Mouse (Mus musculus): Measurements from ENCODE around the gene Rrp9.

Gene Rrp9

DNA sequence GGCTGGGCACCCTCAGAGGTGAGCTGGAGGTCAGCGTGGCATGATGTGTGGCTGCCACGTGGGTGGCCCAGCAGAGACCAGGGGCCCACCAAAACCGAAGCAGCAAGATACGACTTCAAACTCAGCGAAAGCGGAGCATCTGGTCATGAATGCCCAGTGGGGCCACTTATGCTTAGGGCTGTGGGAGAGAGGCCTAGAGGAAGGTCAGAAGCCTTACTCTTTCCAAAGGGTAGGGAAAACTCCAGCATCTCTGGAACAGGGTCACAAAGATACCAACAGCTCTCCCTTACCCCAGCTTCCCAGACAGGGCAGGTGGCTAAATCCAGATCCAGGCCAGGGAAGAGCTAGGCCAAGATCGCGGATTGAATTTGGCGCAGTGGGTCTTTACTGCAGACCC lies 18.6 kb upstream of the Rrp9 start:
- no peak for DNase-seq

DNA sequence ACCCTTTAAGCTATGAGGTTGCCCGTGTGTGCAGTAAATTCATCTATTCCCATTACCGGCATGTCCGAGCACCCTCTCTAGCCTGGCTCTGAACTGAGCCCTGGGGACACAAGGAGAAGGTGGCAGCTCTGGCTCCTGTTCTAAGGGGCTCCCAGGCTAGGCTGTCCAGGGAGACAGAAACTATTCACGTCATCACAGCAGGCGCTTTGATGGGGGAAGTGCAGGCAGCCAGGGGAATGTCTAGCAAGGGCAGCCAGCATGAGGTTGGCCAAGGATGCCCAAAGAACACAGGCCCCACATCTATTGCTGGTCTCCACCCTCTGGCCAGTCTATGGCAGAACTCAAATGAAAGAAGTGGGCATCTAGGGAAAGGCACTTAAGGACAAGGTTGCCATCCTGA lies 17.8 kb upstream of the Rrp9 start:
- DNase-seq = no peak

DNA sequence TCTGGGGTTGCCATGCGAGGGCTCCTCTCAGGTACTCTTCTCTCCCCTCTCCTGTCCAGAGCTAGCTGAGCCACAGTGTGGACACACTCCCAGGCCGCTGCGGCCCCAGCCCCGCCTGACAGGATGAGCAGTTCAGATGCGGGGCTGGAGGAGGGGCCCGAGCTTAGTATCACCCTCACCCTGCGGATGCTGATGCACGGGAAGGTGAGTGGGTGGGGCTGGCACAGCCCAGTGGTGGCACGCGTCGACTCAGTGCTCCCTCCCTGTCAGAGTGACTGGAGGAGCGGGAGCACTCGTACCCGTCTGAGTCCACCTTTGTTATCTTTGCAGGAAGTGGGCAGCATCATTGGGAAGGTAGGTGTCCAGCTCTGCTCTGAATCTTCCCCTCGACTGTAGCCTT lies 15.8 kb upstream of the Rrp9 start:
- no peak for DNase-seq

DNA sequence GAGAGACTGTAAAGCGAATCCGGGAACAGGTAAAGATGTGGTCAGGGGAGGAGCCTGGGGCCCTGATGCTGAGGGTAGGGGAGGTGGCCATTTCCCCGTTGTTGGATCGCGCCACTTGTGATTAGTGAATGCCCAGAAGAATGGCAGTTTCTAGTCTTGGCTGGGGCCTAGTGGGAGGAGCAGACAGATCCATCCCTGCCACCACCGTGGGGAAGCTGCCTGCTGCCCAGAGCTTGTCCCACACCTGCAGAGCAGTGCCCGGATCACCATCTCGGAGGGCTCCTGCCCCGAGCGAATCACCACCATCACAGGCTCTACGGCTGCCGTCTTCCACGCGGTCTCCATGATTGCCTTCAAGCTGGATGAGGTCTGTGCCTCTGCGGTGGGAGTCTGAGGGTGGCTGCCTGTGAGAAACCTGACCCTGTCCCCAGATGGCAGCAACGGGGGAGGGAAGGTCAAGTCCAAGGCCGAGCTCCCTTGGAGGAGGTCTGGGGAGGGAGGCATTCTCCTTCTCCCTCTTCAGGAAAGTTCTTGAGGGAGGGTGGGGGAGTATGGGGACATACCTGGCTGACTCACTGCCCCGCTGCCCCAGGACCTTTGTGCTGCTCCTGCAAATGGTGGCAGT lies 15.2 kb upstream of the Rrp9 start:
- no peak for DNase-seq

DNA sequence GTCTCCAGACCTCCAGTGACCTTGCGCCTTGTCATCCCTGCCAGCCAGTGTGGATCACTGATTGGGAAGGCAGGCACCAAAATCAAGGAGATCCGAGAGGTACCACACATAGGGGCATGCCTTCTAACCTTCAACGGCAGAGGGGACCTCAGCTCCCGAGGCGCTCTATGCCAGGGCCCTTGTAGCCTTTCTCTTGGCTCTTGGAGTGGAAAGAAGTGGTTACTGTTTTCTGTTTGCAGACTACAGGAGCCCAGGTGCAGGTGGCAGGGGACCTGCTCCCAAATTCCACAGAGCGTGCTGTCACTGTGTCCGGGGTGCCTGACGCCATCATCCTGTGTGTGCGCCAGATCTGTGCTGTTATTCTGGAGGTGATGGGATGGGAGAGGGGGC lies 14.7 kb upstream of the Rrp9 start:
- DNase-seq = no peak

DNA sequence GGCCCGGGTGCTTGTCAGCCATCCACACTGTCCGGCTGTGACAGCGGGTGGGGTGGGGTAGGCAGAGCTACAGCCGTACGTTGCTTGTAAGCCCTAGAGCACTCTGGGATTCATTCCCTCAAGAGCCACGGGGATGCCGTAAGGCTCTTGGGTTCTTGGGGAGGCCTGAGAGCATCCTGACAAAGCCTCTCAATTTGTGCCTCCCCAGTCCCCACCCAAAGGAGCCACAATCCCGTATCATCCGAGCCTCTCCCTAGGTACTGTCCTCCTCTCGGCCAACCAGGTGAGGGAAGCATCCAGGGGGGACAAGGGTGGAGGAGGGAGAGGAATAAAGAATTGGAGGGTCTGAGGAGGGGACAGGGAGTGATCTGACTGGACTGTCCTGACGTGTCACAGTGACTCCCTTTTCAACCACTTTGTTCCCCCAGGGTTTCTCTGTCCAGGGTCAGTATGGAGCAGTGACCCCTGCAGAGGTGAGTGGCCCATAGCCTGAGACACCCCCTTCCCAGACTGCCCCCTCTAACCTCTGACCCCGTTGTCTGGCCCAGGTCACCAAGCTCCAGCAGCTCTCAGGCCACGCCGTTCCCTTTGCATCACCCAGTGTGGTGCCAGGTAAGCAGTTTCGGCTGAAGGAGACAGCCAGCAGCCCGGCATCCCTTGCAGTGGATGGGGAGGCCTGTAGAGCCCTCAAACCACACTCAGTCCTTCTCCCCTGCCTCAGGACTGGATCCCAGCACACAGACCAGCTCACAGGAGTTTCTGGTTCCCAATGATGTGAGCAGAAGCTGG lies 13.9 kb upstream of the Rrp9 start:
- DNase-seq = no peak

DNA sequence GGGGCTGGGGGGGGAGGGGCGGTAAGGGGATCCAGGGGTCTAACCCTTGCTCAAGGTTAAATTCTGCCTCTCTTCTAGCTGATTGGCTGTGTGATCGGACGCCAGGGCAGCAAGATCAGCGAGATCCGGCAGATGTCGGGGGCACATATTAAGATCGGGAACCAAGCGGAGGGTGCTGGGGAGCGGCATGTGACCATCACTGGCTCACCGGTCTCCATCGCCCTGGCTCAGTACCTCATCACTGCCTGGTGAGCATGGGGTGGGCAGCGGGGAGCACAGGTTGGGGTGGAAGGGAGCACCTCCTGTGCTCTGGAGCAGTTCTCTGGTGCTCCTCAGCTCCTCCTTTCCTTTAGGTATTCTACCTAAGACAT lies 13.3 kb upstream of the Rrp9 start:
- no peak for DNase-seq

DNA sequence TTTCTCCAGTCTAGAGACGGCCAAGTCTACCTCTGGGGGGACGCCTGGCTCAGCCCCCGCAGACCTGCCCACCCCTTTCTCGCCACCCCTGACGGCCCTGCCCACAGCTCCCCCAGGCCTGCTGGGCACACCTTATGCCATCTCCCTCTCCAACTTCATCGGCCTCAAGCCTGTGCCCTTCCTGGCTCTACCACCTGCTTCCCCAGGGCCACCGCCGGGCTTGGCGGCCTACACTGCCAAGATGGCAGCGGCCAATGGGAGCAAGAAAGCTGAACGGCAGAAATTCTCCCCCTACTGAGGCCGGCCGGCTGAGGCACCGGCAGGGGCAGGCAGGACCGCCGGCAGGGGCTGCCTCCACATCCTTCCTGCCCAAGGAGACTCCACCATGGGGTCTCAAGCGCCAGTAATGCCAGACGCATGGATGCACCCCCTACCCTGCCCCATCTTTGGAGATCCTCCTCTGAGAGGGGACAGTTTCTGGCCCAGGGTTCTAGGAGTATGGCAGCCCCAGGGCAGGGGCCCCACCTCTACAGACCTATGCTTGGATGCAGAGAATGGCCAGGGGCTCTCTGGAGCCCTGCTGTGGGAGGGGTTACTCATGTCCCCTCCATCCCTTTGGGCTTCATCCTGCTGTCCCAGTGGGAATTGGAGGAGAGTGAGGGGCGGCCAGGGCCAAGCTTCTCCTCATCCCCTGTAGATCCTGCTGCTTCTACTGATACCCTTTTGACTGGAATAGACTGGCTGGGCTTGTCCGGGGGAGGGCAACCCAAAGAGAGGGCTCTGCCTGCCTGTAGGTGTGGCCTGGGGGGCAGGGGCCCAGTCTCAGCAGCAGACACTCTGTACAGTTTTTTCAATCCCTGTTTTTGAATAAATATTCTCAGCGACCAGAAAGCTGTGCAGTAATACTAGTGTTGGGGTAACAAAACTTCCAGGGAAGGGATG lies 12.4 kb upstream of the Rrp9 start:
- no peak for DNase-seq

DNA sequence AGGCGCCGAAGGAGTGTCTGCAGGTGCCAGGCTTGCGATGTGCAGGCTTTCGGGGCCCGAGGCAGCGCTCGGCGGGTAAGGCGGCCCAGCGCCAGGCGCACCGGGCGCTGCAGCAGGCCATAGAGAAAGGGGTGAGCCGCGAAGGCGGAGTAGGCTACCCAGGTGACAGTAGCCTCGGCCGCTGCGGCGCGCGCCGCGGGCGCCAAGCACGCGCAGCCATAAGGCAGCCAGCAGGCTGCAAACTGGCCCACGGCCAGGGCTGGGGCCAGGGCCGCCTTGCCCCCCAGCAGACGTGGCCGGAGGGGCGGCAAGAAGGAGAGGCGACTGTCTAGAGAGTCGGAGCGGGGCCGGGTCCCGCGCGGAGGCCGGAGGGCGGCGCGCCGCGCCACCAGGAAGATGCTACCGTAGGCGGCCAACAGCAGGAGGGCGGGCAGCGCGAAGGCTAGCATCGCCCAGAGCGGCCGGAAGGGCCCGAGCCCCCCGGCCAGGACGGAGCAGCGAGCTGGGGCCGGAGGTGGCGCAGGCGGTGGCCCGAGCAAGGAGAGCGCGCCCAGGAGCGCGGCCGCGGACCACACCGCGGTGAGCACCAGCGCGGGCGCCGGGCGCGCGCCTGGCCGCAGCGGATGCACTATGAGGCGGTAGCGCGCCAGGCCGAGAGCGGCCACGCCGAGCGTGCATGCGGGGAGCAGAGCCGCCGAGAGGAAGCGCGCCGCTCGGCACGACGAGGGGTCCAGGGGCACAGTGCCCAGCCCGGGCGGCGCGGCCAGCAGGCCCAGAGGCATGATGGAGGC lies 10.8 kb upstream of the Rrp9 start:
- no peak for DNase-seq

DNA sequence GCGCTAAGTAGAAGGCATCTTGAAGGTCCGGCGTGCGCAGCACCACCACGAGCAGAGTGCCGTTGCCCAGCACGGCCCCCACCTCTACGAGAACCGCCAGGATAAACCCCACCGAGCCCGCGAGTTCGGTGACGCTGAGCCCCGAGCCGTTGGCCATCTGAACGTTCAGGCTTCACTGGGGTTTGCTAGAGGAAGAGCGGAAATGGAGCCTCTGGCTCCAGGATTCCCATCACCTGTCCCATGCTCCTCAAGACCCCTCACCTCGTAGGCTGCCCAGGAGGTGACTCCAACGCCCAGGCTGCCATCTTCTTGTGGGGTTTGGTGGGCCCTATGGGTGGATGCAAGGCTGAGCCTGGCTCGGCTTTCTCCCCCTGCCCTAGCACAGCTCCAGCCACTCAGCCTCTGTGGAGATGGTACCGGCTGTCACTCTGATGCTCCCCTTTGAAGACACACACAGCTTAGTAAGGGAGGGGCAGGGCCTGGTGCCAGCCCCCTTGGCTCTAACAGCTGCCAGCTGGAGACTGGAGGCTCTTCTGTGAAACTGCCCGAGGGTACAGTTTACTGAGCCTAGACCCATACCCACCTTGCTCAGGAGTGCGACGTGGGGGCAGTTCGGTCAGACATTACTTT lies 10.1 kb upstream of the Rrp9 start, which contains the start of gene Gpr62:
TSS of gene Gpr62 (minus strand) at position 368 of the 630 bp plus-strand sequence.
- DNase-seq = no peak

DNA sequence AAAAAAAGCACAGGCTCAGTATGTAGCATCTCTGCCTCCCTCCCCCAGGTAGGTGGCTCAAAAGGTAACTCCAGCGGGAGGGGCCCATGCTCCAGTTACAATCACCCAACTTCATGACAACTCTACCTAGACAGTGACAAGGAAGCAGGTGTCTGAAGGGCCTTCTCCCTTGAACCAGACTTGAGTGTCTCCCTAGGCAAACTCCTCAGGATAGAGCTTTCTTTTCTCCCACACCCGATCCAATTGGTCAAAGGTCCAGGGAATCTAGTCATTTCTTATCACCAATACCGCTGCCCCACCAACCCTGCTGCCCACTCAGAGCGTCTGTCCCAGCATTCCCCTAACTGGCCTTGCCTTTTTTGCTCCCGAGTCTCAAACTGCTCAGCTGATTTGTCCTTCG lies 9.0 kb upstream of the Rrp9 start:
- no peak for DNase-seq

DNA sequence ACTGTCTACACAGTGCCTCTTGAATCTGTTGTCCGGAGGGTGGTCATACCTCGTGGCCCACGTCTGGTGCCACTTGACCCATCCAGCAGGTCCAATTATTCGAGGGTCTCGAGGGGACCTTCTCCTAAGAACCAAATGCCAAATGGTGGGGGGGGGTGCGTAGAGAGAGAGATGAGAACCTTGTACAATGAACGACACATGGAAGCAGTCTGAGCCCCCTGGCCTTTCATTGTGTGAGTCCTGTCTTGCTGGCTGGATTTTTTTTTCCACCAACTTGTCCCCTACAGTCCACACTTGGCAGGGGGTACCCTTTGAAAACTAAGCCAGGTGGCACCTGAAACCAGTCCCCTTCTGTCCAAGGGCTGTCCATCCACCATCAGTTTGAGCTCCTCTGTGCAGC lies 8.0 kb upstream of the Rrp9 start:
- DNase-seq = no peak

DNA sequence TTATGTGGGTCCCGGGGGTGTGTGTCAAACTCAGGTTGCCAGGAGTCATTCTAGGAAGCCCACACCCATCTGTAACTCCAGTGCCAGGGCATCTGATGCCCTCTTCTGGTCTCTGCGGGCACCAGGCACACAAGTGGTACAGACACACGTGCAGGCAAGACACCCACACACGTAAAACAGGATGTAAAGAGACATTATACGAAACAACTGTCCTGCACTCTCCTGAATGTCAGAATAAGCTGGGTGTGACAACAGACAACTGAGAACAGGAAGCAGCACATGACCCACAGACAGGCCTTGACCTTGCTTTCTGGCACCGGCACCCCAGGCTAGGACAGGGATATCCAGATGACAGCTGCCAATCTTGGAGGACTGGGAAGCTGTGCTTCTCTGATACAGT lies 6.4 kb upstream of the Rrp9 start:
- no peak for DNase-seq

DNA sequence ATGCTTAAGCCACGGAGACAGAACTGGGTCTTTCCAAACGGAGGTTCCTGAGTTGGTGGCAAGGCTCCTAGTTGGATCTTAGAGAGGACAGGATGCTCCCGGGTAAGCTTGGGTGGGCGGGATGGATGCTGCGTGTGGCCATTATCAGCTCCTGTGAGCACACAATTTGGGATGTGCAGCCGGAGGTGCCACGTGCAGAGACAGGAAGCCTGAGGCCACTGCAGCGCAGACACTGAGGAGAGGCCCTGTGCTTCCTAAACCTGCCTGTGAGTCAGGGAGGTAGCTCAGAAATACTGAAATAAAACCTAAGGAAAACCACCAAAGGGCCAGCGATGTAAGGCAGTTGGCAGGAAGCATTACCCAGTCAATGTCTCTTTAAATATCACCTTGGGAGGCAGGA lies 6.0 kb upstream of the Rrp9 start:
- no peak for DNase-seq

DNA sequence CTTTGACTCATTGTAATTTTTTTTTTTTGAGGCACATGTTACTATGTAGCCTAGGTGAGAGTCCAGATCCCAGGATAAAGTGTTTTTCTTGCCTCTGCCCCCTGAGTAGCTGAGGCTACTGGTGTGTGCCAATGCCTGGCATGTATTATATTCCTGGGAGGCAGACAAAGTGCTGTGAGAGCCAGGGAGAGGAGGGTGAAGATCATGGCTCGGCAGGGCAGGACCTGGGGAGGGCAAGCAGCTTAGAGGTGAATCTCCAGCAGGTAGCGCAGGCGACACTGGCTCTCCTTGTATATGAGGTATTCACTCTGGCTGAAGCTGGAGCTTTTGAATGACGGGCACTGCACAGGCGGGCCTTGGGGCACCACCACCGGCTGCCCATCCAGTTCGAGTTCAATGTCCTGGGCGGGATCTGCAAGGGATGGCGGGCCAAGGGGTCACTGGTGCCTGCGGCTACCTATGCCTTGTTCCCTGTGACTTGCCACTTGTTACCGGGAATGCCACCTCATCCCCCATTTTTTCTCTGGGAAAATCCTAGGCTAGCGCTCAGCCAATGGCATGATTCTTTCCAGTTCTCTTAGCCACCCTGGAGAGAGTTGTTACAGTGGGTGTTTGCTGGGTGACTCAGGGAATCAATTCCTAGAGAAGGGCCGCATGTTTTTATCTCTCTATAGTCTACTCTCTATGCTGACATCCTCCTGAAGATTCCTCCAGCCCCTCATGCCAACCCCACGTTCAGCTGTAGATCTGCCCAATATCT lies 4.6 kb upstream of the Rrp9 start:
- peak; percentile 52 for DNase-seq

DNA sequence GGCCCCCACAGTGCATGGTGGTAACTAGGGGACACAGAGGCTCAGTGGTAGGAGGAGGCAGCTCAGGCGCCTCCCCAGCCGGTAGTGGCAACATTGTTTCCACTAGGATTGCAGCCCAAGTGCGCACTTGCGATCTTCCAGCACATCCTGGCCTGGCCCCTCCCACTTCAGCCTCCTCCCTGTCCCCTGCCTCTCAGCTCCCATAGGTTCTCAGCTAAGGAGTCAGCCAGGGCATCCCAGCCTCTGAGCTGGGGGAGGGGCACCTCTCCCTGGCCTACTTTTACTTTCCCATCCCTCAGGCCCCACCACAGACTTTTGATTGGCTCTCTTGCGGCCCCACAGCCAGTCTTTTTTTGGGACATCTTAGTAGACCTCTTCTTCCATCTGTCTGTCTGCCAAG lies 3.9 kb upstream of the Rrp9 start:
- DNase-seq = peak; percentile 78

DNA sequence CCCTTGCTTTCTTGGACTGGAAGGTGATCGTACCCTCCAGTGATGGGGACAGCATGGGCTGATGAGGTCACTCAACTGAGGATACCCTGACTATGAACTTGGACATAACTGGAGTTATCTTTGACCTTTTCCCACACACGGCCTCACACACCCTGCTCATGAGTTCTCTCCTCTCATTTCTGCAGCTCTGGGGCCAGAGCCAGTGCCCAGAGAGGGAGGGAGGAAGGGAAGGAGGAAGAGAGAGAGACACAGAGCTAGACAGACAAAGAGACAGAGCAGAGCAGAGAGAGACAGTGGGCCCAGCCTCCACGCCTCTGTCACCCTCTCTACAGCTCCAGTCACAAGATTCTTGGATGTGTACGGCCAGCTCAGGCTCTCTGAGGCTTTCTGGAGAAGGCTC lies 3.4 kb upstream of the Rrp9 start:
- DNase-seq = peak; percentile 44

DNA sequence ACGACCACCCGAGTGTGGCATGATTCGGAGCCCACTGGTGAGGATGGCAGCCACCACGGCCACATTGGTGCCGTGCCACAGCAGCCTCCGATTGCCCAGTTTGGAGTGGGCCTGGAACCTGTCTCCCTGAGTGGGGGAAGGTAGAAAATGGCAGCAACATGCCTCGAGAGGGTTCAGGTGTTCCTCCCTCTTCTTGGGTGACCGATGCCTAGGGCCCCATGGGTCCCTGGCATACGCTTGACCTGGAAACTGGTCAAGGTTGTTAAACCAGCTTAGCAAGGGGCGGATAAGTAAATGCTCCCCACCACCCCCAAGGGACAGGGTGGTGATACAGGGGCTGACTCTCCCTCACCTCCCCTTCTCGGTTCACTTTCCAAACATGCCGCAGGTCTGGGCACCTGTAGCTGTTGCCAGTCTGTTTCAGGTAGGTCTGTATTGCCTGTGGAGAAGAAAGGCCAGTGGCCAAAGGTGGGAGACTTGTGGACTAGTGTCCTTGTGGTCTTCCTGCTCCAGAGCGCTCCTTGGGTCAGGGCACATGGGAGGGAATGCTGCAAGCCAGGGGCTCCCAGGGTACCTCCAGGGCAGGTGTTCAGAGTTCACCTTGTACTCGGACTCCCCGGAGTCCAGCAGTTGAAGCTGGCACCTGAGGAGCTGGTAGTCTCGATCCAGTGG lies 2.5 kb upstream of the Rrp9 start:
- peak; percentile 83 for DNase-seq

DNA sequence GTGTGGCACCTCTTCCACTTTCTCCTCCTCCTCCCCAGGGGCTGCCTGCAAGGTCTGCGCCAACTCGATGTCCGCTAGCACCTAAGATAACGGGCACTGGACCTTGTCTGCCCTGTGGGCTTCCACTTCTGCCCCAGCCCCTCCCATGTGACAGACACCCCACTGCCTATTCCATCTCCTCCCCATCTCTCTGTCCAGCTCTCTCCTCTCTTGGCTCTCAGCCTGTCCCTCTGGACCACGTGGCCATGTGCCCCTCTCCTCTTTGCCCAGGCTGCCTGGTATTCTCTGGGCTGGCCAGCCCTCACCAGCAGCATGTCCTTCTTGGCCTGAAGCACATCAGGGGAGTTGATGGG lies 2.0 kb upstream of the Rrp9 start:
- no peak for DNase-seq

DNA sequence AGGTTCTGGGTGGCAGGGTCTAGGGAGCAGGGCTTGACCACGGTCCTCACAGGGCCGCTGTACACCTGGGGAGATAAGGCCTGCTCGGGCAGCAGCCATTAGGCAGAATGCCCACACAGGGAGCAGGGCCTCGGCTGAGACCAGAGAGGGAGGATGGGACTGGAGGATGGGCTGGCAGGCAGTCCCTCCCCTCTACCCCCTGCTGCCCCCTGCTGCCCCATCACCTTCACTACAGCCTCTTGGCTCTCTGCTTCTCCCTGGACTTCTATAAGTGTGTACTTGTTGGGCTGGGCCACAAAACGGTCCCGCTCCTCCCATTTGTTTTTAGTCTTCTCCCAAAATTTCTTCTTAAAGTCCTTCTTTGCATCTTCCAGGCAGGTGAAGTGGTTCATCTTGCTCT lies 1.3 kb upstream of the Rrp9 start:
- DNase-seq = peak; percentile 72

DNA sequence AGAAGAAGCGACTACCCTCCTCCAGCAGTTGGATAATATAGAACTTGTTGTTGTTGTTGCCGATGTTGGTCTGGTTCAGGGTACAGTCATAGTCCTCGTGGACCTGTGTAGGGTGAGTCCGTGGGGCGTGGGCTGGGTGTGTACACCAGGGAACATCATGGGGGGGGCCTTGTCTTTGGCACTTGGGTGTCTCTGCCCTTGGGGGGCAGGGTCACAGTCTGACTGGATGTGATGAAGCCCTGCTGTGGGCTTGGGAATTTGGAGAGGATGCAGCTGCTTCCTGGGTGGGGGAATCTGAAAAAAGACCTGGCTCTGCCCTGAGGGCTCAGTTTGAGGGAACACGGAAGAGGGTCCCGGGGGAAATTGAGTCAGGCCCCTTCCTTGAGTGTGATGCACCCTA lies 717 bp upstream of the Rrp9 start:
- no peak for DNase-seq

All from kidney, adult 11 months (tissue).